Mouse (Mus musculus): ENCODE results near the gene Oaz3.

- TF ChIP-seq CTCF (IDR thresholded peaks at IDR 0.05; ENCODE audit: extremely low read depth, insufficient read depth, low read length) (no peak), POLR2A (IDR thresholded peaks at IDR 0.05; ENCODE audit: extremely low read depth, insufficient read depth, low read length) (peak; percentile 54; the same call in 1 of the 2 replicates)
These were observed 34.3 kb upstream of the Oaz3 start, which contains the start of gene Celf3 for GRCm38 (mm10) chr3:94477981-94478422.
